Mouse (Mus musculus) limb, embryonic 15.5 days (tissue): ENCODE results near the gene Brsk2. TPM values are rescaled to one million over a fixed set of nuclear protein-coding genes. Genes with fewer than 3 reads are reported as not detected.

Source experiments
- ATAC-seq: fragments of 200-750 bp; cut with Nextera tagmentation; 2 replicates; pipeline ENCODE4 v1.8.0; 2017; ENCODE audit warnings: low read depth, moderate TSS enrichment; ENCODE audit not compliant: insufficient number of reproducible peaks, low FRiP score, low TSS enrichment
- H3K27ac ChIP-seq: fragments of 300-500 bp; sonication (generic); 2 replicates; pipeline ENCODE4 v1.5.1; 2015; ENCODE audit warnings: moderate library complexity, mild to moderate bottlenecking, inconsistent platforms
- H3K27me3 ChIP-seq: fragments of 300-500 bp; sonication (generic); 2 replicates; pipeline ENCODE4 v1.6.1; 2015; ENCODE audit warnings: inconsistent platforms
- H3K36me3 ChIP-seq: fragments of 300-500 bp; sonication (generic); 2 replicates; pipeline ENCODE4 v1.6.1; 2015; ENCODE audit warnings: inconsistent platforms
- H3K4me1 ChIP-seq: fragments of 300-500 bp; sonication (generic); 2 replicates; pipeline ENCODE4 v1.6.1; 2015; ENCODE audit warnings: inconsistent platforms
- H3K4me2 ChIP-seq: fragments of 300-500 bp; sonication (generic); 2 replicates; pipeline ENCODE4 v1.6.1; 2015; ENCODE audit warnings: mild to moderate bottlenecking, inconsistent platforms
- H3K4me3 ChIP-seq: fragments of 300-500 bp; sonication (generic); 2 replicates; pipeline ENCODE4 v1.5.1; 2015; ENCODE audit warnings: mild to moderate bottlenecking, inconsistent platforms
- H3K9ac ChIP-seq: fragments of 300-500 bp; sonication (generic); 2 replicates; pipeline ENCODE4 v1.6.1; 2015; ENCODE audit warnings: inconsistent platforms
- H3K9me3 ChIP-seq: fragments of 300-500 bp; sonication (generic); 2 replicates; pipeline ENCODE4 v1.6.1; 2016; ENCODE audit warnings: inconsistent platforms
- WGBS: fragments of 180-500 bp; shearing (Covaris S2); methylation state at CpG from one replicate; pipeline ENCODE4 v1.1.7; 2015; 5-methylcytosine and 5-hydroxymethylcytosine counted together
- polyA plus RNA-seq: library from polyadenylated mRNA; unstranded; fragments of >200 nt; fragmentation: Nextera tagmentation; extraction: Ambion mirVana; gene quantifications from 2 replicates; pipeline ENCODE4 v1.2.1, GENCODE M21; 2015

Gene Brsk2
- polyA plus RNA-seq, 1 experiment from 2014 or later: 0.95 TPM

- WGBS: 67% methylated on average over 2 of the region's 2 CpGs
- Histone ChIP-seq H3K4me1 (no peaks in the 10 kb centered on the region), H3K27me3 (peaks cover 18% of the 10 kb centered on the region), H3K36me3 (no peaks in the 10 kb centered on the region), H3K9me3 (no peaks in the 10 kb centered on the region), H3K27ac (no peak overlapping the region), H3K4me2 (no peak overlapping the region), H3K9ac (no peak overlapping the region), H3K4me3 (no peak overlapping the region)
- no peak for ATAC-seq
Measured at GRCm38 (mm10) chr7:141958211-141958610, 8.7 kb downstream of the Brsk2 start.

- no peak for ATAC-seq
- Histone ChIP-seq H3K9ac (no peak overlapping the region), H3K4me3 (no peak overlapping the region), H3K27me3 (peaks cover 9% of the 10 kb centered on the region), H3K4me1 (no peaks in the 10 kb centered on the region), H3K27ac (no peak overlapping the region), H3K4me2 (no peak overlapping the region), H3K9me3 (no peaks in the 10 kb centered on the region), H3K36me3 (no peaks in the 10 kb centered on the region)
- 83% methylated on average over 1 of the region's 1 CpGs for WGBS
Measured at GRCm38 (mm10) chr7:141959133-141959532, 9.6 kb downstream of the Brsk2 start.

- 64% methylated on average over 2 of the region's 2 CpGs for WGBS
- Histone ChIP-seq H3K36me3 (no peaks in the 10 kb centered on the region), H3K27me3 (0 out of 2 replicates have a peak, but pooled peaks cover 3% of the 10 kb centered on the region), H3K4me1 (no peaks in the 10 kb centered on the region), H3K4me2 (no peak overlapping the region), H3K9me3 (no peaks in the 10 kb centered on the region), H3K9ac (no peak overlapping the region), H3K4me3 (no peak overlapping the region), H3K27ac (no peak overlapping the region)
- ATAC-seq: no peak
Measured at GRCm38 (mm10) chr7:141960926-141961325, 11.4 kb downstream of the Brsk2 start.

- WGBS: 86% methylated on average over 3 of the region's 3 CpGs
- H3K27ac ChIP-seq: no peak overlapping the region
- H3K4me2 ChIP-seq: no peak overlapping the region
- no peaks in the 10 kb centered on the region for H3K4me1 ChIP-seq
- ATAC-seq: no peak
- no peak overlapping the region for H3K9ac ChIP-seq
- H3K4me3 ChIP-seq: no peak overlapping the region
- H3K27me3 ChIP-seq: 0 out of 2 replicates have a peak, but pooled peaks cover under 1% of the 10 kb centered on the region
- no peaks in the 10 kb centered on the region for H3K36me3 ChIP-seq
- H3K9me3 ChIP-seq: no peaks in the 10 kb centered on the region
Measured at GRCm38 (mm10) chr7:141961491-141961890, 11.9 kb downstream of the Brsk2 start.

GRCm38 (mm10) chr7:141962521-141962920 lies 13.0 kb downstream of the Brsk2 start:
- Histone ChIP-seq H3K4me1 (no peaks in the 10 kb centered on the region), H3K27me3 (no peaks in the 10 kb centered on the region), H3K27ac (no peak overlapping the region), H3K4me3 (no peak overlapping the region), H3K4me2 (no peak overlapping the region), H3K9me3 (no peaks in the 10 kb centered on the region), H3K36me3 (no peaks in the 10 kb centered on the region), H3K9ac (no peak overlapping the region)
- ATAC-seq: no peak
- WGBS: 96% methylated on average over 3 of the region's 3 CpGs

GRCm38 (mm10) chr7:141966281-141966680 lies 16.7 kb downstream of the Brsk2 start:
- no peaks in the 10 kb centered on the region for H3K4me1 ChIP-seq
- H3K9ac ChIP-seq: no peak overlapping the region
- no peak overlapping the region for H3K27ac ChIP-seq
- H3K27me3 ChIP-seq: no peaks in the 10 kb centered on the region
- no peak overlapping the region for H3K4me3 ChIP-seq
- H3K4me2 ChIP-seq: no peak overlapping the region
- no peaks in the 10 kb centered on the region for H3K36me3 ChIP-seq
- no peaks in the 10 kb centered on the region for H3K9me3 ChIP-seq
- 74% methylated on average over 2 of the region's 2 CpGs for WGBS
- no peak for ATAC-seq

- ATAC-seq: no peak
- WGBS: 29% methylated on average over 7 of the region's 7 CpGs
Measured at GRCm38 (mm10) chr7:141972831-141973619, 23.5 kb downstream of the Brsk2 start.

GRCm38 (mm10) chr7:141978003-141978402 lies 28.5 kb downstream of the Brsk2 start:
- Histone ChIP-seq H3K4me3 (no peak overlapping the region), H3K27me3 (no peaks in the 10 kb centered on the region), H3K36me3 (no peaks in the 10 kb centered on the region), H3K9me3 (no peaks in the 10 kb centered on the region), H3K27ac (no peak overlapping the region), H3K9ac (no peak overlapping the region), H3K4me2 (no peak overlapping the region), H3K4me1 (no peaks in the 10 kb centered on the region)
- WGBS: 79% methylated on average over 6 of the region's 6 CpGs
- ATAC-seq: no peak

More at GRCm38 (mm10) chr7:141972831-141973619, 23.5 kb downstream of the Brsk2 start:
- no peaks in the 10 kb centered on the region for H3K9me3 ChIP-seq
- no peaks in the 10 kb centered on the region for H3K36me3 ChIP-seq
- no peak overlapping the region for H3K4me2 ChIP-seq
- H3K4me3 ChIP-seq: no peak overlapping the region
- no peak overlapping the region for H3K27ac ChIP-seq
- no peaks in the 10 kb centered on the region for H3K27me3 ChIP-seq
- H3K9ac ChIP-seq: no peak overlapping the region
- no peaks in the 10 kb centered on the region for H3K4me1 ChIP-seq

DNA sequence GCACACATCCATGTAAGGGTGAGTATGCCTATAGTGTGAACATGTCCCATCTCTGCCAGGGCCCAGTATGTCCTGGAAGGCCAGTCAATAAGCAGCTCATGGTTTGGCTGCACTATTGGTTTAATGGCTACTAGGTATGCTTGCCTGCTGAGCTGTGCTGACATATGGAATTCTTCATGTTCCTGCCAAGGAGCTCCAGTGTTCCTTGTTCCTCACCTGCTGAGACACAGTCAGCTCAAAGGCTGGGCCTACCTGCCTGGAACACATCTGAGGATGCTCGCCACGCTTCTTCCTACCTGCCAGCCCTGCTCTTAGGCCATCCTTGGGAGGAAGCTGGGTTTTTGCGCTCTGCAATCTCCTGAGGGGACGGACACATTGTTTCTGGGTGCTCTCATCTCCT lies 29.7 kb downstream of the Brsk2 start:
- Histone ChIP-seq H3K4me1 (no peaks in the 10 kb centered on the region), H3K4me2 (no peak overlapping the region), H3K9me3 (no peaks in the 10 kb centered on the region), H3K36me3 (no peaks in the 10 kb centered on the region), H3K9ac (no peak overlapping the region), H3K27ac (no peak overlapping the region), H3K27me3 (no peaks in the 10 kb centered on the region), H3K4me3 (no peak overlapping the region)
- no peak for ATAC-seq
- 91% methylated on average over 4 of the region's 4 CpGs for WGBS

GRCm38 (mm10) chr7:141981237-141981636 lies 31.7 kb downstream of the Brsk2 start:
- H3K4me1 ChIP-seq: no peaks in the 10 kb centered on the region
- H3K36me3 ChIP-seq: no peaks in the 10 kb centered on the region
- H3K4me2 ChIP-seq: no peak overlapping the region
- no peak for ATAC-seq
- no peak overlapping the region for H3K27ac ChIP-seq
- H3K4me3 ChIP-seq: no peak overlapping the region
- 84% methylated on average over 7 of the region's 7 CpGs for WGBS
- H3K27me3 ChIP-seq: no peaks in the 10 kb centered on the region
- no peaks in the 10 kb centered on the region for H3K9me3 ChIP-seq
- H3K9ac ChIP-seq: no peak overlapping the region

GRCm38 (mm10) chr7:141988314-141988806 lies 38.8 kb downstream of the Brsk2 start:
- no peaks in the 10 kb centered on the region for H3K4me1 ChIP-seq
- ATAC-seq: no peak
- no peak overlapping the region for H3K27ac ChIP-seq
- H3K27me3 ChIP-seq: no peaks in the 10 kb centered on the region
- no peak overlapping the region for H3K9ac ChIP-seq
- H3K36me3 ChIP-seq: no peaks in the 10 kb centered on the region
- H3K9me3 ChIP-seq: no peaks in the 10 kb centered on the region
- no peak overlapping the region for H3K4me2 ChIP-seq
- H3K4me3 ChIP-seq: no peak overlapping the region
- 85% methylated on average over 7 of the region's 7 CpGs for WGBS

DNA sequence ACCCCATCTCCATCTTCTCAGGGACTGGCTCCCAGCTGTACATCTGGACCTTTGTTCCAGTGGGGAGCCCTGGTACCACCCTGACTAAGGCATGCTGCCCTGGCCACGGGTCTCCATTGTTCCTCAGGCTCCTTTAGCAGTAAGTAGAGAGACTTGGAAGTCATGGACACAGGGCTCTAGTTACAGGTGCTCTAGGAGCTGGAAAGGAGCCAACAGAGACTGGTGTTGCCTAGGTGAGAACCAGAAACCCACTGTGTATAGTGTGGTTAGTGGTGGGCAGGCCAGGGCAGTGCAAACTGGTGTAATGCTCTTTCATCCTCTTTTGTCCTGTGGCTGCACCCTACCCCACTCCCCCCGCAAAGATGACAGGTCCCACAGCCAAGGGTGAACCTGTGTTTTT lies 41.6 kb downstream of the Brsk2 start:
- Histone ChIP-seq H3K9me3 (no peaks in the 10 kb centered on the region), H3K27me3 (no peaks in the 10 kb centered on the region), H3K27ac (no peak overlapping the region), H3K9ac (no peak overlapping the region), H3K4me2 (no peak overlapping the region), H3K4me1 (no peaks in the 10 kb centered on the region), H3K4me3 (no peak overlapping the region), H3K36me3 (no peaks in the 10 kb centered on the region)
- ATAC-seq: no peak
- 78% methylated on average over 2 of the region's 2 CpGs for WGBS
